Mouse (Mus musculus) midbrain, embryonic 15.5 days (tissue): Measurements from ENCODE around the gene Cisd1. TPM values are rescaled to one million over a fixed set of nuclear protein-coding genes. Genes with fewer than 3 reads are reported as not detected.

Experiments used
- ATAC-seq: fragments of 200-750 bp; cut with Nextera tagmentation; replicated peaks from 2 replicates; pipeline ENCODE4 v1.8.0; 2017; ENCODE audit warnings: moderate TSS enrichment
- H3K27ac ChIP-seq: fragments of 300-500 bp; sonication (generic); 2 replicates; pipeline ENCODE4 v1.5.1; 2015; ENCODE audit warnings: mild to moderate bottlenecking, inconsistent platforms
- H3K27me3 ChIP-seq: fragments of 300-500 bp; sonication (generic); replicated peaks from 2 replicates; pipeline ENCODE4 v1.6.1; 2015; ENCODE audit warnings: inconsistent platforms
- H3K36me3 ChIP-seq: fragments of 300-500 bp; sonication (generic); replicated peaks from 2 replicates; pipeline ENCODE4 v1.6.1; 2015; ENCODE audit warnings: inconsistent platforms
- H3K4me1 ChIP-seq: fragments of 300-500 bp; sonication (generic); 2 replicates; pipeline ENCODE4 v1.6.1; 2015; ENCODE audit warnings: inconsistent platforms
- H3K4me2 ChIP-seq: fragments of 300-500 bp; sonication (generic); 2 replicates; pipeline ENCODE4 v1.6.1; 2015; ENCODE audit warnings: inconsistent platforms, mild to moderate bottlenecking, moderate library complexity
- H3K4me3 ChIP-seq: fragments of 300-500 bp; sonication (generic); 2 replicates; pipeline ENCODE4 v1.5.1; 2015; ENCODE audit warnings: mild to moderate bottlenecking, inconsistent platforms
- H3K9ac ChIP-seq: fragments of 300-500 bp; sonication (generic); 2 replicates; pipeline ENCODE4 v1.6.1; 2015; ENCODE audit warnings: mild to moderate bottlenecking, inconsistent platforms
- H3K9me3 ChIP-seq: fragments of 300-500 bp; sonication (generic); 2 replicates; pipeline ENCODE4 v1.6.1; 2016; ENCODE audit warnings: inconsistent platforms
- WGBS: fragments of 180-500 bp; shearing (Covaris S2); methylation state at CpG from one replicate; pipeline ENCODE4 v1.1.7; 2015; ENCODE audit warnings: mixed read lengths; 5-methylcytosine and 5-hydroxymethylcytosine counted together
- polyA plus RNA-seq: library from polyadenylated mRNA; unstranded; fragments of >200 nt; fragmentation: Nextera tagmentation; extraction: Ambion mirVana; gene quantifications from 2 replicates; pipeline ENCODE4 v1.2.1, GENCODE M21; 2015

Gene Cisd1
- polyA plus RNA-seq, 1 experiment from 2014 or later = 277 TPM

DNA sequence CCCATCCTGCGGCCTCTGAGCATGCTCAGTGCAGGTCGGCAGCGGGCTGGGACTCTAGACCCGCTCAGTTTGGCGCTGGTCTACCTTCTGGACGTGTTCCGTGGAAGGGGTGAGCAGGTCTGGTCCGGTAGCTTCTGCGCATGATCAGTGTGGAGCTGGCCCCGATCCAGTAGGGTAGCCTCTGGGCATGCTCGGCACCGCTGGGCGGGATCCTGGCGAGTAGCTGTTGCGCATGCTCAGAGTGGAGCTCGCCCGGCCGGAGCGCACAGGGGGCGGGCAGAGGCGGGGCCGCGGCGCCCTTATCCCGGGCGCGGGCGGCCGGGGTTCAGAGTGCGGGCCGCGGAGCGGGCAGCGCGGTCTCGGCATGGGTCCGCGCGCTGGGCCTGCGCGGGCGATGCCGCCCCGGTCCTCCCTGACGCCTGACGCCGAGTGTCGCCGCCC, 2.8 kb upstream of the Cisd1 start, which contains the start of gene Ipmk:
Gene Ipmk, plus strand, starts transcription at position 255 of the 441 bp plus-strand sequence.
- 0% methylated on average over 48 of the region's 49 CpGs for WGBS
- Histone ChIP-seq H3K4me2 (peak within 1 kb of the TSS; percentile 93), H3K9me3 (no peaks in the 10 kb centered on the region), H3K36me3 (0 out of 2 replicates have a peak, but pooled peaks cover 7% of the 10 kb centered on the region), H3K27me3 (no peaks in the 10 kb centered on the region), H3K9ac (peak within 1 kb of the TSS; percentile 92), H3K27ac (peak within 1 kb of the TSS; percentile 90), H3K4me3 (peak within 1 kb of the TSS; percentile 81), H3K4me1 (peaks cover 45% of the 10 kb centered on the region)
- ATAC-seq = peak; percentile 91

DNA sequence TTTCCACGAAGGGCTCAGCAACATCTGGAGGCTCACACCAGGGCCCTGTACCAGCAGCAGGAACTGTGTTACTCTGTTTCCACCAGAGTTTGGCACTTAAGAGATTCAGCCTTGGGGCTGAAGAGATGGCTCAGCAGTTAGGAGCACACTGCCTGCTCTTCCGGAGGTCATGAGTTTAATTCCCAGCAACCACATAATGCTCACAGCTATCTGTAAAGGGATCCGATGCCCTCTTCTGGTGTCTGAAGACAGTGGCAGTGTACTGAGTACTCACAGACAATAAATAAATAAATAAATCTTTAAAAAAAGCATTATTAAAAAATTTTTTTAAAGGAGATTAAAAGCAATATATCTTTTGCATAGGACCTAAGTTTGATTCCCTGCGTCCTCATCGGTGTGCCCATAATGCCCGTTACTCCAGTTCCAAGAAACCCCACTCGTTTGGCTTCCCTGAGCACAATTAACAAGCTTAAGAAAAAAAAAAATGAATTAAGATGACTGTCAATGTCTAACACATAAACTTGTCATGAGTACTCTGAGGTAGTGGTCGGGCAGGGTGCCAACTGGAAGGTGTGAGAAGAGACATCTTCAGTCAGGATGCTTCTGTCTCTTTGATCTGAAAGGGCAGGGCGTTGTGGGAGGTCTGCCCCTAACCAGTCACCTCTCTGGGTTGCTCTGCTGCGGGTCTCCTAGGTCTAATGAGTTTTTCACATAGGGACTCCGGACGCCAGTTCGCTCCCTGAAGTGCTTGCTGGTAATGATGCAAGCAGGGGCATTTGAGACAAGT, 2.2 kb upstream of the Cisd1 start:
- Histone ChIP-seq H3K4me2 (peak overlapping the region; percentile 93), H3K36me3 (0 out of 2 replicates have a peak, but pooled peaks cover 7% of the 10 kb centered on the region), H3K9me3 (no peaks in the 10 kb centered on the region), H3K9ac (peak overlapping the region; percentile 92), H3K27ac (peak overlapping the region; percentile 90), H3K27me3 (no peaks in the 10 kb centered on the region), H3K4me1 (peaks cover 51% of the 10 kb centered on the region), H3K4me3 (peak overlapping the region; percentile 81)
- no peak for ATAC-seq
- WGBS = 11% methylated on average over 13 of the region's 13 CpGs

DNA sequence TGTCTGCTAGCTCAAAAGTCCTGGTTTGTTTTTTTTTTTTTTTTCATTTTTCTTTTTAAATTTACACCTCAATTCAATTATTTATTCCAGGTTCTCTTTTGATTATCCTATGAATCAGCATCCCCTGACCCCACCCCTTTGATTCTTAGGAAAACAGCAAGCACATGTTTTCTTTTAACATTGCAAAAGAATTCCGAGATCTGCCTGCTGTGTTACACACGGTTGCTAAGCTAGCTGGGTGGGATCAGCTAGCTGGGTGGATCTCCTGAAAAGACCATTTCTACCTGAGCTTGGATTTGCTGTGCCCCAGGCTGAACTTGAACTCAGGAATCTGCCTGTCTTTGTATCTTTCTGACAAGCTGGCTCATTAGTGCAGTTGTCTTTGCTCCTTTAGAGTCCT, 1.4 kb upstream of the Cisd1 start:
- H3K36me3 ChIP-seq = 0 out of 2 replicates have a peak, but pooled peaks cover under 1% of the 10 kb centered on the region
- H3K9ac ChIP-seq = no peak overlapping the region
- no peak overlapping the region for H3K4me3 ChIP-seq
- H3K4me2 ChIP-seq = no peak overlapping the region
- H3K9me3 ChIP-seq = no peaks in the 10 kb centered on the region
- H3K4me1 ChIP-seq = peaks cover 56% of the 10 kb centered on the region
- 61% methylated on average over 2 of the region's 2 CpGs for WGBS
- ATAC-seq = no peak
- H3K27me3 ChIP-seq = no peaks in the 10 kb centered on the region
- no peak overlapping the region for H3K27ac ChIP-seq

DNA sequence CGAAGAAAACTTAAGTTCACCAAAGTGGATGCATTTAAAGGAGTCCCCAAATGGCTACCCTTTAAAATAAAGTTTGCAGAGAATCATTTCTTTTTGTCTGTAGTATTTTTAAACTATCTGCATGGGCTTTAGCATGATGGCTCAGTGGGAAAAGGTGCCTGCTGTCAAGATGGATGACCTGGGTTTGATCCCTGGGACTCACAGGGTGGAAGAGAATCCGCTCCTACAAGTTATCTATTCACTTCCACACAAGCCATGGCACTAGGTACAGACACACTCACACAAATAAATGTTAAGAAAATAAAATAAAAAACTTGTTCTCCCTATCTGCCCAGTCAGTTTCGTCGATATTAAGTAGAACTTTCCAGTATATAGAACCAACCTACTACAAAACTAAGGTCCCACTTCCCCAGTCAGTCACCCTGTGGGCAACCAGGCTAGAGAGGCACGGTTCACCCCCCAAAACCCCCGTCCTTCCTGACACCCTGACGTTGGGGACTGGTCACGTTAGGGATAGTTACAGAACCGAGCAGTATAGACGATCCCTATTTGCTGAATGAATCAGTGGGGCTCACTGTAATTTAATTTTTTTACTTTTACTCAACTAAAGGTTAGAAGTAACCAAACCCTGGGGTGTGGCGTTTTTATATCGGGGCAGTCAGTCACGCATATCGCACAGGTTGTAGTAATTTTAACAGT, 1.0 kb downstream of the Cisd1 start:
- peak overlapping the region; percentile 99 for H3K9ac ChIP-seq
- WGBS = 24% methylated on average over 14 of the region's 14 CpGs
- no peak overlapping the region for H3K27ac ChIP-seq
- peak overlapping the region; percentile 68 for H3K4me2 ChIP-seq
- H3K27me3 ChIP-seq = no peaks in the 10 kb centered on the region
- H3K36me3 ChIP-seq = no peaks in the 10 kb centered on the region
- ATAC-seq = no peak
- H3K4me1 ChIP-seq = peaks cover 46% of the 10 kb centered on the region
- H3K9me3 ChIP-seq = no peaks in the 10 kb centered on the region
- peak overlapping the region; percentile 99 for H3K4me3 ChIP-seq

DNA sequence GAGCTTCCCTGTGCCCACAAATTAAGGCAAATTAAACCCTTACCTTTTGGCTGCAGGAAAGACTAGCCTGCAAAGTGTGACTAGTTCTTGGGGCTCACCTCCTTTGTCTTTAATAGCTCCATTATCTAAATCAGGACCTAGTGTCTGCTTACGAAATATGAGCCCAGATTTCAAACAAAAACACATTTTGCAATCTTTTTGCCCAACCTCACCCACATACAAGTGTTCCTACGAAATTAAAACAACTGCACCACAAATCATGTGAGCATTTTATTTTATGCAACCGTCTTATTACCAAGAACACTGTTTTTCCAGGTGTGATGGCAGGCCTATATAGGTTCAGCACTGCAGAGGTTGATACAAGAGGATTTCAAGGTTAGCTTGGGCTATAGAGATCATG, 1.6 kb downstream of the Cisd1 start:
- WGBS = 88% methylated on average over 3 of the region's 3 CpGs
- no peak overlapping the region for H3K9ac ChIP-seq
- no peaks in the 10 kb centered on the region for H3K27me3 ChIP-seq
- peaks cover 44% of the 10 kb centered on the region for H3K4me1 ChIP-seq
- no peak overlapping the region for H3K4me3 ChIP-seq
- no peak overlapping the region for H3K27ac ChIP-seq
- H3K9me3 ChIP-seq = no peaks in the 10 kb centered on the region
- no peaks in the 10 kb centered on the region for H3K36me3 ChIP-seq
- no peak overlapping the region for H3K4me2 ChIP-seq
- no peak for ATAC-seq

DNA sequence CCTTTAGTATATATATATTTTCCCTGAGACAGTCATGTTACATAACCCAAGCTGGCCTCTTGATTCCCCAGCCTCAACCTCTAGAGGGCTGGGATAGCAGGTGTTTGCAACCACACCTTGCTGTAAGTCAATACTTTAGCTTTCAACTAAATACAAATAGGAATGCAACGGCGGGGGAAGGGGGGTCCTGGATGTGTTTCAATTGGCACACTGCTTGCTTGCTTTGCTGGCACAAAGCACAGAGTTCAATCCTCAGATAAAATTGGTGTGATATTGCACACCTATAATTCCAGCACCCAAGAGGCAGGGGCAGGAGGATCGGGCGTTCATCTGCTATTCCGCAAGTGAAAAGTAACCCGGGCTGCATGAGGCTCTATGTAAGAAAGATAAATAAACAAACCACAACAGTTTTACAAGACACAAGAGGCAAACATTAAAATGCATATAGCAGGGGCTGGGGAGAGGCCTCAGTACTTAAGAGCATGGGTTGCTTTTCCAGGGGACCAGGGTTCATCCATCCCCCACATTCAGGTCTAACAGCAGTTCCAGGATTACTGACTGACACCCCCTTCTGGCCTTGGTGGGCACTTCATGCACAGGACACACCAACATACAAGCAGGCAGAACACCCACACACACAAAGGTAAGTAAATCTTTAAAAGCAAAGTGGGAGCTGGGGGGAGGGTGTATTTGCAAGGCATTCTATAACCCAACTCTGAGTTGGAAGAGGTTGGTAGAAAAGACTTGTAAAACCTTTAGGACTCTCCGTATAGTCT, 2.5 kb downstream of the Cisd1 start:
- H3K9me3 ChIP-seq = no peaks in the 10 kb centered on the region
- no peaks in the 10 kb centered on the region for H3K27me3 ChIP-seq
- no peak overlapping the region for H3K9ac ChIP-seq
- peaks cover 44% of the 10 kb centered on the region for H3K4me1 ChIP-seq
- 90% methylated on average over 7 of the region's 7 CpGs for WGBS
- H3K36me3 ChIP-seq = no peaks in the 10 kb centered on the region
- no peak for ATAC-seq
- H3K27ac ChIP-seq = no peak overlapping the region
- no peak overlapping the region for H3K4me2 ChIP-seq
- no peak overlapping the region for H3K4me3 ChIP-seq

DNA sequence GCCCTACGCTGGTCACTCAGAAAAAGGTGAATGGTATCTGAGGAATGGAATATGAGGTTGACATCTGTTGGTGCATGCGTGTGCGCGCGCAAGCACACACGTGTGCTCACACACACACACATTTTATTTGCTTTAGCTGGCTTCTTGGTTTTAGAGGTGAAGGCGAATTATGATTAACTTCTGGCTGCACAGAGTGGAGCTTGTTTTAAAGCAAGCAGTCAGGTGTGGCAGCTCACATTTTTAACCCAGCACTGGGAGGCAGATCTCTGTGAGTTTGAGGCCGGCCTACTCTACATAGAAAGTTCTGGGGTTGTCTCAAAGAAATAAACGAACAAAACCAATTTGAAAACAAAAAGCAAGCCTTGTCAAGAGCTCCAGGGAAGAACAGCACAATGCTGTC, 3.5 kb downstream of the Cisd1 start:
- no peaks in the 10 kb centered on the region for H3K27me3 ChIP-seq
- WGBS = 93% methylated on average over 9 of the region's 9 CpGs
- no peaks in the 10 kb centered on the region for H3K36me3 ChIP-seq
- no peak overlapping the region for H3K4me3 ChIP-seq
- H3K27ac ChIP-seq = no peak overlapping the region
- no peak for ATAC-seq
- no peaks in the 10 kb centered on the region for H3K9me3 ChIP-seq
- H3K9ac ChIP-seq = no peak overlapping the region
- no peak overlapping the region for H3K4me2 ChIP-seq
- H3K4me1 ChIP-seq = peaks cover 37% of the 10 kb centered on the region

DNA sequence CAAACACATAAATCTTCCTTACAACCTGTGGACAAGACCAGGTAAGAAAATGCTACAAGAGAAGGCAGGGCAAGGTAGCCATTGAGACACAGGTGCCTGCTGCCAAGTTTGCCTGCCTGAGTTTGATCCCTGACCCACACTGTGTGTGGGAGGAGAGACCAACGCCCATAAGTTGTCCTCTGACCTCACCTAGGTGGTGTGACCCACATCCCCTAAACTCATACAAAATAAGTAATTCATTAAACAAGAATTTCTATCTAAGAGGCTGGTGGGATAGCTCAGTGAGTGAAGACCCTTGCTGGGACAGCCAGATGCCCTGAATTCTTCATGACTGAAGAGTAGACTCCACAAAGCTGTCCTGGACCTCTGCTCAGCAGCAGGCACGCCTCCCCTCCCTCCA, 4.6 kb downstream of the Cisd1 start:
- Histone ChIP-seq H3K36me3 (no peaks in the 10 kb centered on the region; the same call in 1 of the 2 replicates), H3K27ac (no peak overlapping the region), H3K9me3 (no peaks in the 10 kb centered on the region), H3K4me3 (no peak overlapping the region), H3K9ac (no peak overlapping the region), H3K27me3 (no peaks in the 10 kb centered on the region), H3K4me1 (peaks cover 33% of the 10 kb centered on the region), H3K4me2 (no peak overlapping the region)
- WGBS = 87% methylated on average over 2 of the region's 2 CpGs
- no peak for ATAC-seq

DNA sequence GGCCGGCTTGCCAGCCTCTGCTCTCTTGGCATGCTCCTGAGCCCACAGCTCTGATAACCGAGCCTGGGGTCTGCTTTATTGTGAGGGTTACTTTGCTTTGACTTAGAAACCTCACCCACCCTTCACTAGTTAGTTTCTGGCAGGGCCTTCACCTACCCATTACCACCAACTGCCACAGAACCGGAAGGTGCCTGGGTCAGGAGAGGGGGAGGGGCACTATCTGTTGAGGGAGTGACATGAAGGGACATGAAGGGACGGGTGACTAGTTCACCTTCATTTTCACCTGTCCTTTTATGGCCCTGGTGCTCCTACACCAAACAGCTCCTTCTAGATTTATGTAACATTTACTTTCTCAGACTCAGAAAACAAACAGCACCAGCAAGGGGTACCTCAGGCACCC, 5.3 kb downstream of the Cisd1 start:
- H3K4me1 ChIP-seq = peaks cover 30% of the 10 kb centered on the region
- H3K4me3 ChIP-seq = no peak overlapping the region

DNA sequence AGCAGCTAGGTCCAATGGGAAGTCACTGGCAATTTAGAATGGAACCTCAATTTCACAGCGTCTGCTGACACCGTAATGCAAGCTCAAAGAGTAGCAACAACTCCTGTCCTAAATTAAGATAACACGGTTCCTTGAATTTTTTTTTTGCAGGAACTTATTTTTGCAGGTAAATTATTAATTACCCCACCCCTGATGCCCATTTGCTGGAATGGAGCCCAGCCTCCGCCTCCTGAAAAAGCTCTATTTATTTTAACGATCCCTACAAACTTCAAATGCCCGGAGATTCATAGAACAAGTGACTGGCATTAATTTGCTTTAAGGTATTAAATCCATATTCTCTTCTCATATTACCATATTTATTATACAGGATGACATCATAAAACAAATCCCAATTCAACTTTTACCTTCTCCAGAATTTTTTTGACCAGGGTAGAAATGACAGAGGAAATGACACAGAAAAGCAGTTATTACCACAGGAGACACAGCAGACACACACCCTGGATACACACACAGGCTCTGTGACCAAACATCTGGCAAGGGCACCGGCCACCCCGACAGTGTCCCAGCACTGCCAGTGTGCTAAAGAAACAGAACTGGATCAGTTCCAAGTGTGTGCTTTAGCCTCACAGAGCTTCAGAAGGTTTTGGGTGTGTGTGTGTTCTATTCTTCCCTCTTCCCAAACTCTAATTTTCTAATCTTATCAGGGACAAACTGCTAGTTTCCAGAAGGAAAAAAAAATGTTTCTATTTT, 6.4 kb downstream of the Cisd1 start:
- Histone ChIP-seq H3K9ac (no peak overlapping the region), H3K4me1 (peaks cover 20% of the 10 kb centered on the region), H3K27me3 (no peaks in the 10 kb centered on the region), H3K36me3 (no peaks in the 10 kb centered on the region; the same call in 1 of the 2 replicates), H3K4me3 (no peak overlapping the region), H3K27ac (no peak overlapping the region), H3K4me2 (no peak overlapping the region), H3K9me3 (no peaks in the 10 kb centered on the region)
- 78% methylated on average over 8 of the region's 8 CpGs for WGBS
- no peak for ATAC-seq

More for the DNA sequence above, 5.3 kb downstream of the Cisd1 start:
- Histone ChIP-seq H3K27ac (no peak overlapping the region), H3K9ac (no peak overlapping the region), H3K27me3 (no peaks in the 10 kb centered on the region), H3K4me2 (no peak overlapping the region), H3K36me3 (no peaks in the 10 kb centered on the region; the same call in 1 of the 2 replicates), H3K9me3 (no peaks in the 10 kb centered on the region)
- no peak for ATAC-seq
- WGBS = 82% methylated on average over 4 of the region's 4 CpGs

DNA sequence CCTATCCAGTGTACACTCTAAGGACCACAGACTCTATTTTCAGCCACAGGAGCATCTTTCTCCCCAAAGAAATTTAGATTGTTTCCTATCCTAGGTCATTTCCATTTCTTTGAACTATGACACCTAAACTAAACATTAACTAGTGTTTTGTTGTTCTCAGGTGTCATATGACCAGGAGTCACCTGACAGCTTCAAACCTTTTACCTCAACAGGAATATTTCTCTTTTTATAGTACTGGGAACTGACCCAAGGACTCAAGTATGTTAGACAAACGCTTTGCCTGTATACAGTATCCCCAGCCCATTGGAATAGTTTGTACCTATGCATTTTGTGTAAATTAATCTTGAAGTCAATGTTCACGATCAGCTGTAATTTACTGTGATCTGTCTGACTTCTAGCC, 7.0 kb downstream of the Cisd1 start:
- H3K36me3 ChIP-seq = no peaks in the 10 kb centered on the region; the same call in 1 of the 2 replicates
- WGBS = 94% methylated on average over 2 of the region's 2 CpGs
- H3K9me3 ChIP-seq = no peaks in the 10 kb centered on the region
- H3K27me3 ChIP-seq = no peaks in the 10 kb centered on the region
- ATAC-seq = no peak
- H3K4me2 ChIP-seq = no peak overlapping the region
- H3K4me1 ChIP-seq = peaks cover 15% of the 10 kb centered on the region
- no peak overlapping the region for H3K9ac ChIP-seq
- H3K27ac ChIP-seq = no peak overlapping the region
- H3K4me3 ChIP-seq = no peak overlapping the region
